Mouse (Mus musculus) thymus, adult 2 months (tissue): Measurements from ENCODE around the gene Doc2a.

ENCODE experiments used
- CTCF ChIP-seq: fragments of 200-500 bp; IDR thresholded peaks from 2 replicates; pipeline ENCODE4 v1.5.1; 2012; ENCODE audit warnings: mild to moderate bottlenecking, control low read depth, low read length, moderate library complexity, borderline replicate concordance; ENCODE audit not compliant: control insufficient read depth, poor library complexity, insufficient read depth; ENCODE audit errors: extremely low read depth
- POLR2A ChIP-seq: fragments of 200-500 bp; IDR thresholded peaks from 2 replicates; pipeline ENCODE4 v1.6.1; 2012; ENCODE audit warnings: mild to moderate bottlenecking, low read length, control low read depth, moderate library complexity; ENCODE audit not compliant: control insufficient read depth, poor library complexity, insufficient read depth; ENCODE audit errors: extremely low read depth

DNA sequence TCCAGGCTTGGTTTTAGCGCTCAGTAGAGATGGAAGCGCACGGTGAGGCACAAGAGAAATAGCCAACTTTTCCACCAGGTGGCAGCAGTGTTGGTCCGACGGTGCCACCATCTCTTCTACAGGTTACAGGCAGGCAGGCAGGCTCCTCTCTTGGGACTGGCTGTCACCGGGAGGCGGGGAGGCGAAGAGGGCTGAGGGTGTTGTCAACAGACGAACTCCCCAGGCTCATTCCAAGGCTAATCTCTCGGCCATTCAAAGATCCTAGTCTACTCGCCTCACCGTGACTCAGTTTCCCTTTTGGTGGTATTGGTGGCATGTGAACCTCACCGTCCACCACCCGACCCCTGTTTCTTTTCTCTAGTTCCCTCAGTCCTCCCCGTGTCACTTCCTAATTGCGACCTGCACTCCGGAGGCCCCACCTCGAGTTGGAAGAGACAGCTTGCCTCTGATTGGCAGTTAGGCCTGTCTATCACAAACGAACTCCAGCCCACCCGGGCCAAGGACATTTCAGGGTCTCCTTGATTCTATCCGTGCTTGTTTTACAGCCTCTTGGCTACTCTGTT, 15.1 kb upstream of the Doc2a start:
- TF ChIP-seq CTCF (peak; percentile 88), POLR2A (no peak)
